Mouse (Mus musculus): ENCODE data around the gene Set. TPM values are rescaled to one million over a fixed set of nuclear protein-coding genes. Genes with fewer than 3 reads are reported as not detected.

Set gene
- 296 and 346 TPM in 2 replicates for polyA plus RNA-seq (2012; ENCODE audit: low replicate concordance)

DNA sequence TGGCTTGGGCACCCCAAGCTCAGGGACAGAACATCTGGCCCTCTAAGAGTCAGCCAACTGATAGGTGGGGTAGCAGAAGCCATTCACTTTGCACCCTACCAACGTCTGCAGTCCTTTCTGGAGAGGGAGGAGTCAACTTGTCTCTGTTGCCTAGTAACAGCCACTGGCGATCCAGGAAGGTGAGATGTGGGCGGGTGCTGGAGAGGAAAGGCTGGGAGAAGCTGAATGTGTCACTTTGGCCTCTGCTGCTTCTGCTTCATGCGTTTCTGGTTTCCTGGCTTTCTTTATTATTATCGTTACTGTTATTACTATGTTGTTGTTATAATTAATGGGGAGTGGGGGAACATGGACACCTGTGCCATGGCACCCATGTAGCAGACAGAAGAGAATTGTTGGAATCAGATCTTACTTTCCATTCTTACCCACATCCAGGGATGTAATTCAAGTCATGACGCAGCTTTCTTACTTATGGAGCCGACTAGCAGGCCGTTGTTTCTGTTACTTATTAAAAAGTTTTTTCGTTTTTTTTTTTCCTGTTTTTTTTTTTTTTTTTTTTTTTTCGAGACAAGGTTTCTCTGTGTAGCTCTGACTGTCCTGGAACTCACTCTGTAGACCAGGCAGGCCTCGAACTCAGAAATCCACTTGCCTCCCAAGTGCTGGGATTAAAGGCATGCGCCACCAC is at the start of gene Set:
TSS of gene Set (plus strand) at position 156 of the 682 bp plus-strand sequence.

DNA sequence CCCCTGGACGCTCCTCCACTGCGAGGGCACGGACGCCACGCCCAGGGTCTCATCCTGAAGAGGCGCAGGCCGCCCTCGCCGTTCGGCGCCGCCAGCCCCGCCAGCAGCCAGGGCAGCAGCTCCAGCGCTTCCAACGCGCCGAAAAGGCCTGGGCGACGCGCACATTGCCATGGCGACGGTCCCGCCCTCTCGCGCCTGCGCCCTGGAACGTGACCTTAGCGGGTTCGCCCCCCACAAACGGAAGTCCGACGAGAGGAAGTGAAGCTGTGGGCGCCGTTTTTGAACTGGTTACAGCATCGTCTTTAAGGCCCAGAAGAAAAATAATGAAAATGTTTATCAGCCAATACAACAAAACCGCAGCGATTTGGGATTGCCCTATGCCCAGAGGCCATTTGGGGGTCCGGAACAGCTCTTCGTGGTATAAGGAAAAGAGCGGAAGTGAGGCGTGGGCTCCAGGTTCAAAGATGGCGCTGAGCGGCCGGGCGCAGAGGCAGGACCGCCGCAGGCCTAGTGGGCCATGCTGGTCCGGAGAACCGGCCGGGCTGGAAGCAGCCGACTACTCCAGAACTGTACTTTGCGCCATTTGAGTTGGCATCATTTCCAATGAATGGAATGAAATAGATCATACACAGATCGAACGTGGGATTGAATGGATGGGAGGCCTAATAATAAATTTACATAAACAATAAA is 8.3 kb upstream of the Set start, which contains the start of gene Wdr34:
TSS of gene Wdr34 (minus strand) at position 183 of the 690 bp plus-strand sequence.

DNA sequence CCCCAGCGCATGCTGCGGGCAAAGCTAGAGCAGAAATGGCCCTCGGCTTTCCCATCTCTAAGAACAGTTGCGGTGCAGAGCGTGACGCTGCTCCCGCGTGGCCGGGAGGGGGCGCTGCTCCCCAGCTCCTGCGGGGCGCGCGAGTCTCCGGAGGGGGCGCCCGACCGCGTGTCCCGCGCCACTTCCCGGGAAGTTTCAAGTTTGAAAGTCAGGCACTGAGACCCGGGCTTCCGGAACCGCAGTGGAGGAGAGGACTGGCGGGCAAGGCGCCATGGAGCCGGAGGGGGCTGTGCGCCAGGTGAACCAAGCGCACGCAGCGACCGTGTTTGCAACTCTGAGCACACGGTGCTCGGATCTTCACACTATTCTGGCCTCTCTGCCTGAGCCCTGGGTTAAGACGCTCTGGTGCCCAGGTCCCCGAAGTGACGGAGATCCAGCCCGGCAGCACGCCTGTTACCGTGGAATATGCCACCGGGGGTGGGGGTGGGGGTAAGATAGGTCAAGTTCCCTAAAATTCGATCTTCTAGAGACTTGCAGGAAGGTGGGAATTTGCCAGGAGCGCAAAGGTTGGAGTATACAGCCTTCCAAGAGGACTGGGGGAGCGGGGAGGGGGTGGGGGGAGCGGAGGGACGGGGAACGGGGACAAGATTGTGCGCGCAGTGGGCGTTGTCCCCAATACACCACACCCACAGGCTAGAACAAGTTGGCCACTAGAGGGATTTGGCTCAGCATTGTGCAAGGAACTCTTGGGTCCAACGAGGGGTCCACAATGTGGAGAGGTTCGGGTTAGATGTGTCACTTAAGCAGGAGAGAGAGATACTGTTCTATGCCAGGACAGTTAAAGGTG is 20.5 kb downstream of the Set start, which contains the start of gene Pkn3:
TSS of gene Pkn3 (plus strand) at position 183 of the 847 bp plus-strand sequence.

DNA sequence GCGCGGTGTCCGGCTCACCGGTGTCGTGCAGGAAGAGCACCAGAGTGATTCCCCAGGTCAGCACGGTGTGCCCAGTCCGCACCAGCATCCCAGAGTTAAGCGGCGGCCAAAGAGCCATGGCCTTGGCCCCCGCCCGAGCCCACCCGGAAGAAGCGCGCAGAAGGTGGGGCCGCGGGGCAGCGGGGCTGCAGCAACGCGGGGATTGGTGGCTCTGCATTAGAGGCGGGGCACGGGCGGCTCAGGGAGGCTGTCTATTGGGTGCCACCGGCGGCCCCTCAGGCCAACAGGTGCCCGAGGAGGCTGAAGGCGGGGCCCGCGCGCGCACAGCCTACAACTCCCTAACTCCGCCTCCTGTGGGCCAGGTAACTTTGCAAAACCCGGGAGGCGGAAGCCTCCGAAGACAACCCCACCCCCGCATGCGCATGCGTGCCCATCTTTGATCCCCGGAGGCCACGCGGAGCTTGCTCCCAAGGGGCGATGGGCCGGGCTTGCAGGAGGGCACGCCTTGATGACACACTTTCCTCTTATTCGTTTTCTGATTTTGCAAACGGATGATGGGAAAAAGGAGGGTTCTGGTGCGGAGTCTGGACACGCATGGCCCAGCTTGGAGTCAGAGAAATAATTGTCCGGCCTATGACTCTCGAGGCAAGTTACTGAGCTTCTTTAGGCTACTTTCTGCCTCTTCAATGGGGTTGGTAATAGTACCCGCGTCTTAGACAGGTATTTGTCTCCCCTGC is 36.5 kb downstream of the Set start, which contains the start of gene Zdhhc12:
TSS of gene Zdhhc12 (minus strand) at position 178 of the 737 bp plus-strand sequence.

Other genes with a start within 250 kb of the Set start
- 39.2 and 138 TPM in 2 replicates for gene Urm1, start 237.3 kb upstream of the Set start, polyA plus RNA-seq (2012; ENCODE audit: low replicate concordance)
- 28.2 and 106 TPM in 2 replicates for gene Cercam, start 188.2 kb upstream of the Set start, polyA plus RNA-seq (2012; ENCODE audit: low replicate concordance)
- 13.7 and 24.7 TPM in 2 replicates for gene Odf2, start 168.2 kb upstream of the Set start, polyA plus RNA-seq (2012; ENCODE audit: low replicate concordance)
- 34.6 and 62.6 TPM in 2 replicates for gene Gle1, start 122.0 kb upstream of the Set start, polyA plus RNA-seq (2012; ENCODE audit: low replicate concordance)
- gene Sptan1, start 91.8 kb upstream of the Set start, polyA plus RNA-seq (2012; ENCODE audit: low replicate concordance), result 7.5 and 9.6 TPM in 2 replicates
- gene Wdr34, start 8.5 kb upstream of the Set start, polyA plus RNA-seq (2012; ENCODE audit: low replicate concordance), result 15.7 and 34.5 TPM in 2 replicates
- 6.7 and 9.1 TPM in 2 replicates for gene Pkn3, start 20.3 kb downstream of the Set start, polyA plus RNA-seq (2012; ENCODE audit: low replicate concordance)
- 14.6 and 43.7 TPM in 2 replicates for gene Zdhhc12, start 36.3 kb downstream of the Set start, polyA plus RNA-seq (2012; ENCODE audit: low replicate concordance)
- gene Zer1, start 67.2 kb downstream of the Set start, polyA plus RNA-seq (2012; ENCODE audit: low replicate concordance), result 7.1 and 21.2 TPM in 2 replicates
- gene Tbc1d13, start 76.4 kb downstream of the Set start, polyA plus RNA-seq (2012; ENCODE audit: low replicate concordance), result 17.0 and 31.5 TPM in 2 replicates
- gene Endog, start 114.1 kb downstream of the Set start, polyA plus RNA-seq (2012; ENCODE audit: low replicate concordance), result 23.2 and 24.5 TPM in 2 replicates
- gene Spout1, start 121.1 kb downstream of the Set start, polyA plus RNA-seq (2012; ENCODE audit: low replicate concordance), result 30.2 and 41.2 TPM in 2 replicates
- 2.2 and 14.6 TPM in 2 replicates for gene Kyat1, start 148.5 kb downstream of the Set start, polyA plus RNA-seq (2012; ENCODE audit: low replicate concordance)
- 6.1 and 9.8 TPM in 2 replicates for gene Lrrc8a, start 180.3 kb downstream of the Set start, polyA plus RNA-seq (2012; ENCODE audit: low replicate concordance)
- 1.7 and 3.0 TPM in 2 replicates for gene Gm28035, start 183.2 kb downstream of the Set start, polyA plus RNA-seq (2012; ENCODE audit: low replicate concordance)
- gene Phyhd1, start 208.8 kb downstream of the Set start, polyA plus RNA-seq (2012; ENCODE audit: low replicate concordance), result 3.2 and 7.0 TPM in 2 replicates
- gene Gm28038, start 223.7 kb downstream of the Set start, polyA plus RNA-seq (2012; ENCODE audit: low replicate concordance), result not detected in 2 replicates
- 3.2 and 10.1 TPM in 2 replicates for gene Dolk, start 229.0 kb downstream of the Set start, polyA plus RNA-seq (2012; ENCODE audit: low replicate concordance)
- 95.1 and 191 TPM in 2 replicates for gene Nup188, start 229.0 kb downstream of the Set start, polyA plus RNA-seq (2012; ENCODE audit: low replicate concordance)

Data from leukemia stem cell, adult 10-12 weeks (primary cell).